Mouse (Mus musculus) ES-Bruce4 (cell line): Measurements from ENCODE around the gene Srgap3.

Experiments used
- CTCF ChIP-seq: IDR thresholded peaks from one replicate; pipeline ENCODE4 v1.8.1; 2011; ENCODE audit warnings: low read depth, low read length
- EP300 ChIP-seq: IDR thresholded peaks from 2 replicates; pipeline ENCODE4 v1.6.1; 2011; ENCODE audit warnings: low read depth, low read length; ENCODE audit not compliant: insufficient read depth
- POLR2A ChIP-seq: IDR thresholded peaks from one replicate; pipeline ENCODE4 v1.8.1; 2011; ENCODE audit warnings: low read length; ENCODE audit not compliant: insufficient read depth

GRCm38 (mm10) chr6:112967359-112967758 lies 20.3 kb upstream of the Srgap3 start:
- no peak for TF ChIP-seq CTCF
- TF ChIP-seq EP300: no peak
- TF ChIP-seq POLR2A: no peak
